Mouse (Mus musculus) cerebellum, postnatal 14 days (tissue): ENCODE measurements at regions not wholly inside any gene's neighbourhood (a gene's known extent, or its start where the extent isn't known, plus 50 kb on each side); places are given as distances from the start of the nearest gene placed in this dataset.
A peak's percentile ranks its signal among the peaks of the same experiment; 100 is the strongest.

Experiments
- DNase-seq, 2 experiments: peaks; one replicate each; pipeline ENCODE4 v3.0.0; 2021; ENCODE audit warnings: mixed read lengths in 2 of 2

DNA sequence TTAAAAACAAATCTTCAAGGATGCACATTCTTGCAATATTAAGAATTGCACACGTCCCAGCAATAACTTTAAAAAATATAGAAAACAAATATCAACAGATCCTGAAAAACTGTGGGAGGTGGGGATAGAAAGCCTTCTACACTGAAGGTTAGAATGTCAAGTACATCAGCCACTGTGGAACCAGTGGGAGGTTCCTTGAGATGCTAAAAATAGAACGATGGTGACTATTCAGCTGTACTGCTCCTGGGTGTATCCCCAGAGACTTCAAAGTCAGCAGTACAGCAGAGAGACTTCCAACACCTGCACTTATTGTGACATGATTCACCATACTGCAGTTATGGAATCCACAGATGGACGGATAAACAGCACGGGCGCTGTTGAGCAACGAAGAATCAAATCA, 524.7 kb upstream of the Gm19410 start:
- DNase-seq, result no peak

DNA sequence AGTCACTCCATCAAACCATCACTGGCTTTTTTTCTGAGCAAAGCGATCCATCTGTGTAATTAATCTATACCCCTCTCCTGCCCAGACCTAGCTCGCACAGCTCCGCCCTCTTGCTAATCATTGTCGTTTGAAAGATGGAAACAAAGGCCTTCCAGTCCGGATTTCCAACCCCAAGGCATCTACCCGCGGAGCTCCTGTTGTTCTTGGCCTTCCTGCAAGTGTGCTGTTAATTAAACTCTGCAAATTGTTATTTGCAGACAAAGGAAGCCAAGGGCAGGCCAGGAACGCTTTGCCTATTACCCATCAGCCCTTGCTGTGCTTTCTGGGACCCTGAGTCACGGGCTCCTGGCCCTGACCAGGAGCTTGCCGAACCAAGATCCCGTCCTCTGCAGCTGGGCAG, 522.0 kb upstream of the Gm19410 start:
- DNase-seq, result peak; percentile 15 to 23

DNA sequence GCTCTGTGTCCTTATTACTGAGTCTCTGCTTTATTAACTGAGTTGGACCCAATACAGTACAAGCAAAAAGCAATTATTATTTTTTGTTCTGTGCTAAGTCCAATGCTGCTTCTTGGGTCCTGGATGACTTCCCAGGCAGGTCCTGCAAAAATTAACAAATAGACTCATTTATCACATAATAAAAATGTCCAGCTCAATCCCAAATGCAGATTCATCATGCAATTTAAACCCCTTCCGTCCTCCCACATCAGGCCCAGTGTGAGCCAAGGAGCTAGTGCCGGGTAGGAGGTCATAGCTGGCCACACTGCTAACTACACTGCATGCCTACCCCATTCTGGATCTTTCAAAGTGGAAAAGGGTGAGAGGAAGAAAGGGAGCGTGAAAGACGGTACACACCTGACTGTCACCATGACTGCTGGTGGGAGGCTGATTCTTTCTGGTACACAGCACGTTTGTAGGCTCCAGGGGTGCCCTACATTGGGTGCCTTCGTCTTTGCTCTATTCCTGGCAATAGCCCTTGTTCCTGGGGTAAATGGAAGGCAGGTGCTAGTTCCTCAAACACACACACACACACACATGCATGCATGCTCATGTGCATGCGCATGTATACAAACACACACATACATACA, 515.7 kb upstream of the Gm19410 start:
- DNase-seq, result no peak

DNA sequence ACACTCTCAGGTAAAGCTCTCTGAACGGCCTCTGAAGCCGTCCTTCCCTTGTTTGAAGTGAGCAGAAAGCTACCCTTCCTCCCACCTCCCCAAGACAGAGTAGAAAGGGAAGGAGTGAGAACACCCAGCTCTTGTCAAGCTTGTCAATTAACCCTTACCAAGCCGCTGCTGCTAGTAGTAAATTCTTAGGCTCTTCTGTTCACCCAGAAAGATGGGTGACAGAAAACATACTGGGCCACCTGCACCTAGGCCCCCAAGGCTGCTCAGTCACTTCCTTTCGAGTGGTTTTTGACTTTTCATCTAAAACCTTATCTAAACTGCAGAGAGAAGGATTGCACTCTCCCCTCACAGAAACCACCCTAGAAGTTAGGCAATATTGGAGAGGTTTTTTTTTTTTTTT, 514.9 kb upstream of the Gm19410 start:
- DNase-seq, result no peak

DNA sequence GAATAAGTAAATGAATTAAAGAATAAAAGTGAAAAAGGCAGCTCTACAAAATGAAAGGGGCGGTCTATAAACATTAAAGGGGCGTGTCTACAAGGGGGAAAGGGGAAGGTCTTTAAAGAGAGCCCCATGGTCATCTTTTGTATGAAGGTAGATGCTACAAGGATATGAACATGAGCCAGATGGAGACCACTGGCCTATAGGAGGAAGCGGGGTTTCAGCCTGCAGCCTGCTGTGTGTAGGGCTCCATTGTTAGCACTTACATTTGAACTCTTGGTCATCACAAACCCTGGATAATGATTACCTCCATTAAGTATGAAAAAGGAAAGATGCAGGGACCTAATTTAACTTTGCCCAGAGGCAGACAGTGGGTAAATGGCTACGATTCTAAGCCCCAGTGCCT, 511.6 kb upstream of the Gm19410 start:
- no peak for DNase-seq

DNA sequence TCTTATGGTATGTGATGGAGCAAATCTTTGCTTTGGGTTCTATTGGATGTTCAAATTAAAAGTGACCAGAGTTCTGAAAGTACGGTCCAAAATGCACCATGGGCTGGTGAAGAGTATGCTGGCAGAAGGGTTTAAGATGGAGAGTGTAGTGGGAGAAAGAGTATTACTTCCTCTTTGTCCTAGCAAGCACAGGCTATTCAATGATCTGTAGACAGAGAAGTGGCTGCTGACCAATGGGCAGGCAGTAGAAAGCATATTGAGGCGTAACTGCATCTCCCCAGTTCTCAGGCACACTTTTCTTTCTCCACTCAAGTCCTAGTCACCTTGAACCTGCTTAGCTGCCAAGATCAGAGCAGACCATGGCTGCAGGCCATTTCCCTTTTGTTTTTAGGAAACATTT, 510.3 kb upstream of the Gm19410 start:
- DNase-seq, result no peak

DNA sequence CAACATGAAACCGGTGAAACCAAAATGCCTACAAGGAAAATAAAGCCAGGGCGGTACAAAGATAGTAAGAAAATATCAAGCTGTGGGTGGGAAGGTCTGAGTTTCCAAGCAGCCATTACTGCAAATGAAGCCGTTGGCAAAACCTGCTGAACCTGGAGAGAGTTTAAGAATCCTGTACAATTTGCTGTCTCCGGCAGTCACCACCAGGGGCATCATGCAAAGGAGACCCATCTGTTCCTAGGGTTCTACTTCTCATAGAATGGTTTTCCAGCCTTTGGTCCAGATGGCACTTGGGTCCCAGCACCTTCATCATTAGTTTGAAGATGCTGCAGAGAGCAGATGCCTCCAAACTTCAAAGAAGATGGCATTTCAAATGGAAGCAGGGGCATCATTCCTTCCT, 508.6 kb upstream of the Gm19410 start:
- DNase-seq, result peak; percentile 60 to 70

DNA sequence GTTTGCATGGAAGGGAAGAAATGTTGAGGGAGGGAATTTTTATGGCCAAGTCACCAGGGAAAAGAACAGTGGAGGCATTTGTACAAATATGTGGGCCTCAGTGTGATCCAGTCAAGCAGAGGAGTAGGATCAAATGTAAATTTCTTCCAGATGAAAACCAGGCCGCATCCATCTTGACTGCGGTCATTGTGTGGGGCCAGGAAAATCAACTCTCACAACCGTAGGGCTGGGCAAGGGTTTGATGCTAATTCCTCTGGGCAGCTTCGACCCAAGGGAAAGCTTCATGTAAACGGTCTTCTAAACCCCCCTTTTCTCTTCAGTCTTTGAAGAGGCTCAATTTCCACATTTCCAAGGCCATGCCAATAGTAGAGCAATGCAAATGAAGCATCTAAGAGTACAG, 497.4 kb upstream of the Gm19410 start:
- DNase-seq, result no peak

DNA sequence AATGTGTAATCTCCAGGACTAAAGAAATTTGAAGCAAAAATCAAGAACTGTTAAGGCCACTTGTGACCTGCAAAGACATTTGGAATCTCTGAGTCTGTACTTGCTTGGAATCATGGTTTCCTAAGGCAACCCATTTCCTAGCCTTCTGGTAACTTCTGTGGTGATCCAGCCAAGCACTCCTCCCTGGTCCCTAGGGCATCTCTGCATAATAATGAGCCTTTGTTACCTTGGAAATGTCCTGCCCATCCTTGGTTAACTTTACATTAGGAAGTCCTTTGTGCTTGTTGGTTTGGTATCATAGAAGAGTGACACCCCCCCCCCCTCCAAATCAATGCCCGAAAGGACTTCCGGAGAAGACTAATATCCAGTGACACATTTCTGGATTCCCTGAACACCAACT, 496.6 kb upstream of the Gm19410 start:
- DNase-seq, result no peak

DNA sequence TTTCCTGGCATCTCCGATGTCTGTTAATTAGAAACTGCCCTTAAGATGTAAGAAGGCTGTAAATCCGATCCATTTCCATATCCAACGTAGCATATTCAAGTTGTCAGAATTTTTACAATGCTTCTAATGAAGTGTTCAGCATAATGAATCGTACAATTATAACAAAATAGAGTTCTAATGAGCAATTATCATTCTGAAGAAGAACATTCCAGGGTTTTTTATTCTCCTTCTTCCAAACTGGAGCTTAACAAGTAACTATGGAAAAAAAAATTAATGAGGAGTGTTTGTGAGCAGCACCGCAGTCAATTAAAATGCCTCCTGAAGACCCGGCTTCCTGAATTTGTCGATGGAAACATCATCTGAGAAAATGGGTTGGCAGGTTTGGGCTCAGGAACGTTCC, 489.6 kb upstream of the Gm19410 start:
- no peak for DNase-seq

DNA sequence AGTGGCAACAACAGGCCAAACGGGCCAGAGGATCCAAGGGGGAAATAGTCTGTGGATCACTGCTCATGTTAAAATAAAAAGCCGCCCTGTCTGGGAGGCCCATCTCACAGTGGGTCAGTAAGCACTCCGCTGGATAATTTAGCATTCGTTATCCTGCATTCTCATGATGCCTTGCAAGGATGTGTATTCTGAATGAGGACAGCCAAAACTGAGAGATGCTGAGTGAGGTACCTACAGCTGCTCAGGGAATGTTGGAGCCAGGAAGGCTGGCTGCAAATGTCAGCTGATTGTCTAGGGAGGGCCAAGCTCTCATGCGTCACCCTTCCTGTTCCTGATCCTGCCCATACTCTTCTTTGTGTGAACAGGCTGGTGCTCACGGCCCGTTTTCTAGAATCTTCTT, 489.1 kb upstream of the Gm19410 start:
- DNase-seq, result peak in 1 of 2 experiments; percentile 6

DNA sequence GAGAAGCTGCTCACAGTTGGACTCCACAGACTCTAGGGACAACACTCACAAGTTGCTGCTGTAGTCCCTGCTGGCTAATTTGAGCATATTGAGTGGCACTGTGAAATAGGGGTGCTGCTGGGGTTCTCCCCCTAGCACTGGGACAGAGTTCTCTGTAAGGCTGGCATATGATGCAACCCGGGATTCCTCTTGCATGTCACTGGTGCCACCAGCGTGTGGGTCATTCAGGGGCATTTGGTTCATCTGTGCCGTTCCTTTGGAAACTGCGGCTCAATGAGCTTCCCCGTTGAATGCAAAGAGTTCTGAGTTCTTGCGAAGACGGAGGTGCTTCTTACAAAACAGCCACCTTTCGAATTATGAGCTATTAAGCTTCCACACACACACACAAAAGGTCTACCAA, 486.6 kb upstream of the Gm19410 start:
- DNase-seq, result no peak

DNA sequence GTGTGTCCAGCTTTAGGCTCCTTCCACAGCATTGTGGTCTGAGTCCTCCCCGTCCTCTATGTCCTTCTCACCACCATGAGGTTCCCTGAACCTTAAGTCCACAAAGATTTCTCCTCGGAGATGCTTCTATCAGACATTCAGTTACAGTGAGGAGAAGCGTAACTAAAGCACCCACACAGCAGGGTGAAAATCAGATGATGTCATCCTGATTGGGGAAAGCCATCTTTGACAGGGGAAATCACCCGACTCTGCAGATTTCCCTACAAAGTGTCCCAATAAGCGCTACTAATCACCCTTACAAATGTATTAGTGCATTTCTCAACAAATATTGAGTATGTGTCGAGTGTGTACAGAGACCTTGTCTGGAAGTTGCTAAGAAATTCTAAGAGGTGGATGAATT, 484.8 kb upstream of the Gm19410 start:
- DNase-seq, result no peak

DNA sequence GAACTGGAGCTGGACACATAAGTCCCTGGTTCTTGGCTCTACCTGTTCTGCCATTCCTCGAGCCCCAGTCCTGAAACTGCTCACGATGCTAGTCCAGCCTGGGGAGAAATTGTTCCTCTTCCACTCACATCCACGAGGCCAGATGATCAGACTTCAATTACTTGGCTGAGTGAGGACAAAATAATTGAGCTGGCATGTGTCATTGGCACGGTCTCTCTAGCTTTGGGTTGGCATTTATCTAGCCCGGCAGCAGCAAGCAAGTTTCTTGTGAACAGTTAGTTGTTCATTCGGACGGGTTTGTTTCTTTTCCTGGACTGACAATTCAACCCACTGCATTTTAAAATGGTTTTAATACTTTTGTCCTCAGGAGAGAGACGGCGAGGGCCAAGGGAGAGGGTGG, 482.2 kb upstream of the Gm19410 start:
- DNase-seq, result peak; percentile 63 to 68

DNA sequence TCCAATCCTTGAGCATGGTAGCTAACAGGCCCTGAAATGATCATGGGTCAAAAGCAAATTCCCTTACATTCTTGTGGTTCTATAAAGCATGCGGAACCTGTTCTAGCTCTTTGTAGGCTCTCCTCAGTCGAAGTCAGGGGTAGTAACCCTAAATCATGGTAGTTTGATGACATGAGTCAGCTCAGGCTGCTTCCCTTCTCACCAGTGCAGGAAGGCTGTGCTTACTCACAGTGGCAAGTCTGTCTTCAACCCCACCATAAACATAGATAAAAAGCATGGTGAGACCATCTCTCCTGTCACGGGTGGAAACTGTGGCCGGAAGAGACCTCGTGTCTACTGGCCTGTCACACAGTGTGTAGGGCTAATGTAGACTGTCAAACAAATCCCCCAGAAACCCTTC, 476.6 kb upstream of the Gm19410 start:
- no peak for DNase-seq

DNA sequence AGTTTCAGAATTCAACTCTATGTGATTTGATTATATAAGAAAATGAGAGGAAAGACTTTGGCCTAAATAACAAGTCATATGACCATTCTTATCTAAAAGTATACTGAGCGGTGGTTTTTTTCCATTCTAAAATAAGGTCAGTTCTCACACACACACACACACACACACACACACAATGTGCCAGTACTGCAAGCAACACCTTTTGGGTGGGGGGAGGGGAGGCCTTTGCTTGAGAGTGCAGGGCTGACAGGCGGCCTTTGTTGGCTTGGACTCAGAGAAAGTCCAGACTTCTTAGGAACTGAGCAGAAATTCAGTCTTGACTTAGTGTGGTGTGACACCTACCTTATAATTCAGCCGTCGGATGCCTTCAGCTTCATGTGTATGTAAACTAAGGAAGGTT, 475.6 kb upstream of the Gm19410 start:
- DNase-seq, result no peak

DNA sequence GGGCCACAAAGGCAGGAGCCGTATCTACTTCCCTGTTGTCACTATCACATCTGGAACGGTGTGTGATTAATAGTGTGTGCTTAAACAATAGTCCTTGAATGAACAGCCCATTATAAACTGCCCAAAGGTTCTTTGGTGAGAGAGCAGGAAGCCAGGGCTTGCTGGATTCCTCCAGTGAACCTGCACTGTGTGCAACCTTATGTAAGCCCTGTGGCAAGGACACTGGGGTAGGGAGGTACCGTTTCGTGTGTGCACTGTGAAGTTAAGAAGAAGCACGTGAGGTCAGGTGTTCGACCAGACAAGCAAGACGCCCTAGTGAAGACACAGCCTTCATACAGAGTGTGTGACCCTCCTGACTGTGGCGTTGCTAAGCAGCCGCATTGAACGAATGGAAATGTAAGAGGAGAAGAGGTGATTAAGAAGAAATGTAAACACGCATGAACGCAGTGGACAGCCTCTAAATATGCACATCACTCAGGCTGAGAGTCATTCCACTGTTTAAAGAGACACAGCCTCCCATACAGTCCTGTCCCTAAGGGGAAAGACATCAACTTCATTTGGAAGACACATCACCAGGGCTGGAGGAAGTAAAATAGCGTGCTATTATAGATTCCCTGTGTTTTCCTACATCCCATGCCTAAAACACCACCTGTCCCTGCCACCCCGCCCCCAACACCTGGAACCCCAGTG, 472.0 kb upstream of the Gm19410 start:
- no peak for DNase-seq

DNA sequence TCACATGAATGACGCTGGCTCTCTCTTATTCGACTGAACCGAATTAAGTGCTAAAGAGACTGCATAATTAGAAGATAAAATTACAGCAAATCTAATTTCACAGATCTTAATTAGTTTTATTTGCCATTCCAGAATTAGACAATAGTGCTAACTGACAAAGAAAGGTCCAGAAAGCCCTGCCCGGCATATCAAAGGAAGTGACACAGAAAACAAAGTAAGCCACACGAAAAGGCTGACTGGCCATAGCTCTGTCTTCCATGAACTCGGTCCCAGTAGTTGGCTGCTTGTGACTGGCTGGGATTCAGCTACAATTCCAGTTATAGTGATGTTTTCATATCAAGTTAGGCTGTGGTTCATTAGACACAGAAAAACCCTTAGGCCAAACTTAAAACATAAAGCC, 468.7 kb upstream of the Gm19410 start:
- DNase-seq, result no peak

DNA sequence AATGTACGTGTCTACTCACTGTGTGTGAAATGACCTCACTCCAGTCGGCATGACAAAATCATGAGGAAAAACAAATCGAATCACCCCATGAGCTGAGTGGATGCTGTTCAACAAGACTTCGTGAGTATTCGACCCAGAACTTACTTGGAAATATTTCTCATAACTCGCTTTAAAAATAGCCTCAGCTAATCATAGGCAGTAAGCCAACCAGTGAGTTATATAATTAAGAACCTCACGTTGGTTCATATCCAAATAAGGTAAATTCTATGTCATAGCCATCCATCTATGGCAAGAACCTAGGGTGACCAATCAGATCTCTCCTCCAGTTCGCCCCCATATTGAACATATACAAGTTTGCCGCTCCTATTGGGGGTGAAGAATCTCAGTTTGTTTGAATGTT, 466.5 kb upstream of the Gm19410 start:
- DNase-seq, result no peak

DNA sequence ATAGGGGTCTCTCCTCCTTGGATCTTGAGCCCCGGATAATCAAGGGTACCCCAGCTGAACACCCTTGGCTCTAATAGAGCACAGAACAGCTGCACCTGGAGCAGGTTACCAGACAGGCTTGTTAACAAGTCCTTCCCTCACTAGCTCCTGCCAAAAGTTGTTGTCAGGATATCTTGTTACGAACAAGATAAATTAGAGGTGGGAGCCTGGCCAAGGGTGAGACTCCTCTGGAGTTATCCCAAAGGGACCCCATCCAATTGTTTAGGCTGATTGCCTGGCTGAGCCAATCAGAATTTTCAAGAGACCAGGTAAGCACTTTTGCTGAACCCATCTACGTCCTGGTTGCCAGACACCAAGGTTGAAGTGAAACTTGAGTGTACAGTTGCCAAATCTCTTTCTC, 465.2 kb upstream of the Gm19410 start:
- DNase-seq, result peak in 1 of 2 experiments; percentile 15

DNA sequence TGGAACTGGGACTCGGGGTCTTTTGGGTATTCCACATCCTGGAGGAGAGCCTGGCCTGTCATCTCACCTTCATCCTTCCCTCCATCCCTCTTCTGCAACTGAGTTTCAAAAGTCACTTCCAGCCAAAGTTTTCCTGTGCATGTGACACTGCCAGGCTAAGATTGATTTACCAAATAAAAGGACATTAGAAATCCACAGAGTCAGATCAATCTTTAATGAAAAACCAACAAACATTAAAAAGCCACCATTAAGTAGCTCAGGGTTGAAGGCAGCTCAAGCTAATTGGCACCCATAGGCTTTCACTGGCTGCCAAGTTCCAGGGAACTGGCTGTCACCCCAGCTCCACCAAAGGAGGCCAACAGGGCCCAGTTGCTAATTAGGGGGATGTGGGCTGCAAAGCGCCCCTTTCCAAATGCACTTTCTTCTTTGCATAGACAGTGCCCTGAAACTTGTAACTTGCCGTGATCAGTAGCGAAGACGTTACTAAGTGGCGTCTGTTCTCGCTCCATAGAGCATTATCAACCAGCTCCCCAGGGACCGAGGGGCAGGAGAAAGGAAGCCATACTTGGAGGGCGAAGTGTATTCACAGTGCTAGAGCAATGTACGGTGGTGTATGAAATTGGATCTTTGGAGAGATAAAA, 464.6 kb upstream of the Gm19410 start:
- DNase-seq, result peak; percentile 72 to 82

DNA sequence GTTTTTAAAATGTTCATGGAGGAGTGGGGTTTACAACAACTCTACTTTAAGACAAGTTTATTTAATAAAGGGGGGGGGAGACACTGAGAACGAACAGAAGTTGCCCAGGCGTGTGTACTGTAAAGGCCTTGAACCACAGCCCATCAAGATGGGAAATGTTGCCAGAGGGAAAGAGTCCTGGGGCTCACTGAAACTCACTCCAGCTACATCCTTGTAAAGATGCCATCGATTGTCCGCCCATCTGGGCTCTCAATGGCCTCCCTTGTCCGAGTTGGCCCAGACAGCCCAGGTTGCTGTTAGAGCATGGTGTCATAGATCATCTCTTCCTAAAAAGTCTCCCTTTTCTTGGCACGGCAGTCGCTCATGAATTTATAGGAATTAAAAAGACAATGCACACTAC, 462.7 kb upstream of the Gm19410 start:
- DNase-seq, result peak; percentile 28 to 61

DNA sequence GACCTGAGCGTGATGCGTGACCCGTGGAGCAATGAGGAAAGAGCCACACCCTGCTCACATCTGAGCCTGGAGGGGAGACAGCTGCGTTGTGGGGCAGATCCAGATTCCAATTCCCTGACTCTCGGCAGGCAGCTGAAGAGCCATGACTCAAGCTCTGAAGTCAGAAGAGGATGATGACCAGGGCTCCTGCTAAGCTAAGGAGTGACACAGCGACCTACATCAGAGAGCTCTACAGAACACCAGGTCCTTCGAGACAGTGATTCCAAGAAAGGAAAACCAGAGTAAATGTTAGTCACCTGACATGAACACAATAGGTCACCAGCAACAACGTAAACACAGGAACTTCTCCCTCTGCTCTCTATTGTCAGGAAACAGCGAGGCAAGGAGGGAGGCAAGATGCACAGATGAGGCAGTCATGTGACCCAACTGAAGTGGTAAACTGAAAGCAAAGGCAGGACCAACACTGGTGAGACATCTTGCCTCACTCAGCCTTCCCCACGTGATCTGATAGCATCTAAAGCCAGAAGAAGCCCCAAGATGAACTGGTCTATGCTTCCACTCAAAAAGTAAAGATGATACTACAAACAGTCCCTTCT, 444.2 kb upstream of the Gm19410 start:
- DNase-seq, result no peak
